Mouse (Mus musculus) cerebellum, adult 9-10 months (tissue): Measurements from ENCODE around the gene Pkhd1.
"Not testable (repeated sequence)": the region's sequence is repeated elsewhere in the genome, so short reads cannot be mapped to it uniquely, and the experiment has no call there.

Source experiments
- DNase-seq: peaks from one replicate; pipeline ENCODE4 v3.0.0; 2022

The Pkhd1 gene

DNA sequence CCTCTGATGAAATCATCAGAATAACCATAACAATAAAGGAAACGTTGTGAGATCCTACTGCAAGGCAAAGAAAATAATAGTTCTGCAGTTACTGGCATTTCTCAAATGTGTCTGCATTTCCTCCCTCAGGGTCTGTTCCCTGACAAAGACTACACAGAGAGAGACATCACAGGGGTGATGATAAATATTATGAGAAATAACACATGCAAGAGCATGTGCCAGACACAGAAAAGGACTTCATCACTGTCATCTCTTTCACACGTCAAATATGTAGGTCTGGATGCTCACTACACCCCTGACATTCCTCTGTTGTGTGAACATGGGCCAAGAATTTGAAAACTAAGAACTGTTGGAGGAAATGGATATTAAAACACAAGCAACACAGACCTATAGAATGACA is 369.7 kb downstream of the Pkhd1 start:
- DNase-seq: no peak

DNA sequence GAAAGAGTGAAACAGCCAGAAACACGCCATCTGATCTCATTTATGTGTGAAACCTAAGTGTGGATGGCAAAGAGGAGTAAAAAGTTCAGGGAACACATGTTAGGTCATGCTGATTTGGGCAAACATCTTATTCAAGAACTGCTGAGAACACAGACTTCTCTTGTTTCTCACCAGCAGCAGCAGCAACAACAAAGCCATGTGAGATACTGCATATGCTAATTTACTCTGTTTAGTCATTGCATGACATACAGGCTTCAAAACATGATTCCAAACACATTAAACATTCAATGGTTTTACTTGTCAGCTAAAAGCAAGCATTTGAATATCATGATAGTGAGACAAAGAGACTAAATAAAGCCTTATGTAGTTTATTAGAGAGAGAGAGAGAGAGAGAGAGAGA is 401.2 kb downstream of the Pkhd1 start:
- DNase-seq: no peak

DNA sequence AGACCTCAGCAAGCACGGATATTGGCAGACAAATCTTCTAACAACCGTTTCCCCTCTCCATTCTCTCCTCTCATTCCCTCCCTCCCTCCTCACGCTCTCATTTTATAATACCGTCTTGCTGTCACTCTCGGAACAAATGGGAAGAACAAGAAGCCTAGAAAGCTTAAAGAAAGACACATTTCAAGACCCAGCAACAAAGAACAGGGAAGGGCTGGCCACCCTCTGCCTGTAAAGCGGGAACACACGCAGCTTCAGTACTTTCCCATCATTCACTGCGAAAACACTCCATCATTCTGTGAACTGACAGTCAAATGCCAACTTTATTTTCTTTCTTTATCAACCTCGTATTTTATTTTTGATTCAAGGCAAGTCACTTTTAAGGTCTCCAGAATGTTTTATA is 427.4 kb downstream of the Pkhd1 start:
- no peak for DNase-seq

DNA sequence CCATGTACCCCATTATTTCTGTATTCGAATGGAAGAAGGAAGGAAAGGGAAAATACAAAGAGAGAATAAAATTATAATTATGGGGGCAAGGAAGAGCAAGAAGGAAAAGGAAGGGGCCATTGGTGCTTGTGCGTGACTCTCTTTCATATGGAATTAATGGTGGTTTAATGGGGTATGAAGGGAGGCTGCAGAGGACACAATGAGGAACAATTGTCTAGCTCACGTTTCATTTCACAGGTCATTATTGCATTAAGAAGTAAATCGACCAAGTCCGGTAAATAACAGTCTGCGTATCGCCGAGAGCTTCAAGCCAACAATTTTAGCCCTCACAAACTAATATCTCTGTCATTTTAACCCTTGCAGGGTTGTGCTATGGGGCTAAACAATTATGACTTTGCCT is 437.7 kb downstream of the Pkhd1 start:
- no peak for DNase-seq

DNA sequence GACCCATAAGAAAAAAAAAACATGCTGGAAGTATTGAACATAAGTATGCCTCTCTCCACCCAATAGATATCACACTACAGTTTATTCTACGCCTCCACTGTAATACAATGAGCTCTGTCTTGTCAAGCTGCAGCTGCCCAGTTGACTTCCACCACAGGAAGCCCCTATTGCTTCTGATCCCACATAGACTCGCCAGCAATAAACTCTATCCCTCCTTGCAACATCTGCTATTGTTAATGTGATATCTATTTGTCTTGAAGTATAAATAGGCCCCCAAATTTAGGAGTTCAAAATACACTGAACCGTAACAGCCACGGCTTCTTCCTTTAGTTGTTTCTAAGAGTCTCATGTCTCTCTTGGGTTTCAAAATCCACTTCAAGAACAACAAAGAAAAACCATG is 446.7 kb downstream of the Pkhd1 start:
- DNase-seq: no peak

DNA sequence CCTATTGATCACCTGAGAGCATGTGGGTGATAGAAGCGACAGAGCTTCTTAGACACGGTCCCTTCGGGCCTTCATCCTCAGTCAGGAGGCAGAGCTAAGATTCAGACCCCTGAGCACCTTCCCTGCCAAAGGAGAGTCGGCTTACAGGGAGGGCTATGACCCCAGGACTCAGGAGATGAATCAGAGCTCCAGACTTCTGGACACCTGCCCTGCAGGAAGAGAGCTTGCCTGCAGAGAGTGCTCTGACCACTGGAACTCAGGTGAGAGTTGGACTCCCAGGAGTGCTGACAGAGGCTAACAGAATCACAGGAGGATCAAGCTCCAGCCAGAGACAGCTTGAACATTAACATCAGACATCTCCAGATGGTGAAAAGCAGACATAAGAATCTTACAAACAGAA is 467.2 kb downstream of the Pkhd1 start:
- DNase-seq: not testable (repeated sequence)

DNA sequence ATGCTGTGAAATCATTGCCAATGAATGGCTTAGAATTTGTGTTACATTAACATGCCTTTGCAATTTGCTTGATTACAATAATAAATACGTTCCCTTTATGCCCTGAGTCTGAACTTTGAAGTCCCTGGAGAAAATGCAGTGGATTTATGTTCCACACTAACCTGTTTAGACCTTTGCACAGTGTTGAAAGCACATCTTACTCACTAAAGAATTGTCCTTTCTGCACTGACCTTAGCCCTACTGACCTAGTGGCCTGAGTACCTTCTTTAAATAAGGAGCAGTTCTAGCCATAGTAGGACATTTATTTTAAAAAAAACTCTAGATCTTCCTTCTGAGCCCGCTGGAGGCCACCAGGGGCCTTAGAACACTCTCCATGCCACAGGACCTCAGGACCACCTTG is 467.8 kb downstream of the Pkhd1 start:
- no peak for DNase-seq

DNA sequence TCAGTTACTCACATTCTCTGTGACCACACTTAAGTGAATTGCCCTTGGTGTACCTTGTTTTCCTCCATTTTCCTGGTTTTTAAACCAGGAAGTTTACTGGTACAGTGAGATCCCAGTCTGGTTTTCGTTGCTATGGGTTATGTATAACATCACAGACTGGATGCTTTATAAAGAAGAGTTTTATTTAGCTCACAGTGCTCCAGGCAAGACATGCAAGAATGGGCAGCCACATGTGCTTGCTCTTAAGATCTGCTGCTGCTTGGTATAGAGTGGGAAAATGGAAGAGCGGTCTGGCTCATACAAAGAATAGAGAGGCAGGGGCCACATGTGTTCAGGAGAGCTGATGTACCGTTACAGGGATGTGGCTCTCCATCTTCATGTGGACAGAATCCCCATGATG is 481.7 kb downstream of the Pkhd1 start:
- no peak for DNase-seq

DNA sequence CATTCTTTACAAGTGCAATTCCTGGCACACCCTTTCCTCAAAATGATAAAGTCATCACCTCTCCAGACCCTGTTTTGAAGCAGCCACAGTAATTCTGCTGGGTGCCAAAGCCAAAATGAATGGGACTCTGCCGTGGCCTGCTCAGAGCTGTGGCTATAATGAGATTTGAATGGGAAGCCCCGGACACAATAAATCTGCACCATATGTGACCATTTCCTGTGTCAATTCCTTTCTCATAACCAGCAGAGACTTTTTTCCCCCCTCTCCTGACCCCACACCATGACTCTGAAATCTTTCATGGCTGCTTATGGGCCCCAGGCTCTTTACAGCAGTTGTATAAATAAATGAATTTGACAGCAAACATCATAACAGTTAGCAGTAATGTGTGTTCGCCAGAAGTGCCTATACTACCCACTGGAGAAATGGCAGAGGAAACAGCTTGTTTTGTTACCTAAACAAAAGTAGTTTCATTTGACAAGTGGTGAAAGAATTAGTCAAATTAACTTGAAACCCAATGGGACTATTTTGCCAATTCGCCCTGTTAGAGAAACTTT is 482.7 kb downstream of the Pkhd1 start:
- DNase-seq: no peak

DNA sequence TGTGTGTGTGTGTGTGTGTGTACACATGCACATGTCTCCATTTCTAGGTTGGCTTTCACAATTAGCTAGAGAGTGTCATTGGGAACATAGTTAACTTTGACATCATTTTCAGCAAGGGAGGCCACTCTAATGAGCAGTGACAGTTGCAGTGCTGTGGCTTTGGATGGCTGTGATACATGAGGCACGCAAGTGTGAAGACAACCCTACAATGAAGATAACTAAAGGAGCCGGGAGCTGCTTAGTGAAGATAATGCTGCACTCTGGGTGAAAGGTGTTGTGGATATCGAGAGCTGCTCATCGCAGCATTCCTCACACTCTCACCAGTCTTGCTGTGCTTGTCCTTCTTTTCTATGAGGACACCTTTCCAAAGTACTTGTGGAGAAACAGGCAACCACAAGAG is 484.2 kb downstream of the Pkhd1 start:
- no peak for DNase-seq

DNA sequence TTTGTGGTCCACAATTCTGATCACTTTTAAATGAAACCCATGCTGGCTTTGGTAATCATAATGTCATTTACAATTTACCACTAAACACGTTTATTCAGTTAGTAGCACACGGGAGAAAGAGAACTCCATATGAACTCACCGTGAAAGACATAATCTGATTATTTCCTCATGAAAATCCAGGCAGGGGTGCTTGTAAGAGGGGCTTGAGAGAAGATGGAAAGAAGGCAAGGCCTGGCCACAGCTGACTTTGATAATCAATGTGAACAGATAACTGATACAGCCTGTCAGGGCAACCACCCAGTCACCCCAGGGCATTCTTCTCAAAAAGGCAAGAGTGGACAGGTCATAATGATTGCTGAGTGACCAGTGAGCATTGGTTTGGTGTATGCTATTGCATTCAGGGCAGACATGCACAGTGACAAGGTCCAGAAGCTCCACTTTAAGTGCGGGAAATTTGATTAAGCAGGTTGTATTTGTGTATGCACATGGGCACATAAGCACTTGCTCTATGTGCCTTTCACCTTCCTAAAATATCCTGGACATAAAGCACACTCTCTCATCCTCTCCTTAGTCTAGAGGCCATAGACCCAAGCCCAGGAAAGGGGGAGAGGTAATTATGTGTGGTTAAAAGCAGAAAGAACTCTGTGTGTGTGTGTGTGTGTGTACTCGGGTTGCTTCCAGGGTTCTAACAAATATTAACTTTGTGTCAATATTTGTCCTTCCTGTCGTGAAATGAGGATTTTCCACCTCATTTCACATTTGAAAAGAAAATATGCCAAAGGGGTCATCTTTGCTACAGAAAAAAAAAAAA is 485.9 kb downstream of the Pkhd1 start:
- no peak for DNase-seq

DNA sequence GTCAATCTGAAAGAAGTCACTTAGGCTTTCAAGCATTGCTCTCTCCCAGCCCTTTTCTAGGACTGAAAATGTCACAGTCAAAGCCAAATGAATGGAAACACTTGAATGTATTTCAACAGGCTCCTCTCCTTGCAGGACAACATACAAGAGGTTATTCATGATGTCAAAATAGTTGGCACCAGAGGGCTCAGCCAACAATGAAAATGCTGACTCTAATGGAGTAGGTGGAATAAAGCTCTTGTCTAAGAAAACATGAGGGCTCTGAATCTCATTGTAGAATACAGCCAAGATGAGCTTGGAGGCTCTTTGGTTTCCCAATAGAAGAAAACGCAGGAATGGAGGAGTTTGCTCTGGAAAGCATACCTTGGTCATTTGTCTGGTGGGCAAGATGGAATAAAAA is 500.5 kb downstream of the Pkhd1 start:
- no peak for DNase-seq

DNA sequence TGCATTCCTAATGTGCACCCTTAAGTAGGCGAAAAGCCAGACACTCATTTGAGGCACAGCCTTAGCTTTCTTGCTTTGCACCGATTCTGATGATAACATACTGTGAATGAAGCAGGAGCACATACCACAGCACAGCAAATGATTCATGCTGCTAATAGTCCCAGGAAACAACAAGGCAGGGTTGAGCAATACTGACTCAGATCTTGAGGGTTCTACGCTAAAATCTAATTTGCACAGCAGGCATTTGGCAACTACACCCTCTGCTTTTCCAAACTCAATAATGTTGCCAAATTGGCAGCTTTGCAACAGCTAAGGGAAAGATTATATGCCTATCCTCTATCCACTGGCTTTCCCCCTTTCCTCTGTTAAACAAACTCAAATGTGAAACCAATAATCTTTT is 548.1 kb downstream of the Pkhd1 start:
- DNase-seq: no peak

DNA sequence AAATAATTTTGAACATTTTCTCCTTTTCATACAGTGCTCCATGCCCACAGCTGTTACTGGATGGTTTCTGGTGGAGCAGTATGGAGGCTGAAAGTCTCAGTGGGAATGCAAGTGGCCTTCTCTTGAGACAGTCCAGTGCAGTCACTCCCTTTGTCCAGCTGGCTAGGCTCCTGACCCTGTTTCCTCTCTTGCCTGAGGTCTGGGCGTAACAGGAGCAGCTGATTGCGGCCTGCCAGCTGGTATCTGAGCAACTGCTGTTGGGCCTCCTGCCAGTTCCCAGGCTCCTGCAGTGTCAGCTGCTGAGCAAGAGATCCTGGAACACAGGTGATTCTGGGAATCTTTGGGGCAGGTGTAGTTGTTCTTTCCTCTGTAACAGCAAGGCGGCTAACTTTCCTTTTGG is 559.6 kb downstream of the Pkhd1 start:
- DNase-seq: no peak

DNA sequence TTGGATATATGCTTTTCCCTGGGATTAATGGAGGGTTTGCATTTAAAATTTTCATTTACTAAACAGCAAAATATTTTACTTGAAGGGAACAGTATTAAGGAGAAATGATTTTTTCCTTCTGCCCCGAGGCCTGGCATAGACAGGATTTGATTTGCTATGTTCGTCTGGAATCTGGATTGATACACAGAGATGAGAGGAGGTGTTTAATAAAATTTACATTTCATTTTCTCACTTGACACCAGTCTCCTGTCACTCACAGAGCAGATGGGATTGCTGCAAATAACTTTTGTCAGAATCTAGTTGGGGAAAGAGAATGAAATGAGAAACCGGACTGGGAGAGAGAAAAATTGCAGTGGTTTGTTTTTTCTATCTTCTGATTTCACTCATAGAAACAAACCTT is 578.5 kb downstream of the Pkhd1 start:
- no peak for DNase-seq

DNA sequence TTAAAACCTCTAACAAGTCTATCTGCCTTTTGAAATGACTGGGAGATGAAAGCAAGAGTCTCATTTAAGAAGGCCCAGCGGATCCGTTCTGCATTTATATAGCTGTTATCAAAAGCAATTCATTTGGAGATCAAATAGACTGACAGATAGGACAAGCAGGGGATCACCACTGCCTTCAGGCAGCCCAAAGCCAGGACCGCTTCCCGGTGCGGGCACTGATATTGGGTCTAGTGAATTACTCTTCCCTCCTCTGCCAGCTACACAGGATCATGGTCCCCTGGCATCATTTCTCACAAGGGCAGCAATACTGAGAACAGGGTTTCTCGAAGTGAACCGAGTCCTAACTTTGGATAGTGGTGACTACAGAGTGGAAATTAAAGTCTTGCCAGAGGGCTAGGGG is 582.6 kb downstream of the Pkhd1 start:
- DNase-seq: no peak

DNA sequence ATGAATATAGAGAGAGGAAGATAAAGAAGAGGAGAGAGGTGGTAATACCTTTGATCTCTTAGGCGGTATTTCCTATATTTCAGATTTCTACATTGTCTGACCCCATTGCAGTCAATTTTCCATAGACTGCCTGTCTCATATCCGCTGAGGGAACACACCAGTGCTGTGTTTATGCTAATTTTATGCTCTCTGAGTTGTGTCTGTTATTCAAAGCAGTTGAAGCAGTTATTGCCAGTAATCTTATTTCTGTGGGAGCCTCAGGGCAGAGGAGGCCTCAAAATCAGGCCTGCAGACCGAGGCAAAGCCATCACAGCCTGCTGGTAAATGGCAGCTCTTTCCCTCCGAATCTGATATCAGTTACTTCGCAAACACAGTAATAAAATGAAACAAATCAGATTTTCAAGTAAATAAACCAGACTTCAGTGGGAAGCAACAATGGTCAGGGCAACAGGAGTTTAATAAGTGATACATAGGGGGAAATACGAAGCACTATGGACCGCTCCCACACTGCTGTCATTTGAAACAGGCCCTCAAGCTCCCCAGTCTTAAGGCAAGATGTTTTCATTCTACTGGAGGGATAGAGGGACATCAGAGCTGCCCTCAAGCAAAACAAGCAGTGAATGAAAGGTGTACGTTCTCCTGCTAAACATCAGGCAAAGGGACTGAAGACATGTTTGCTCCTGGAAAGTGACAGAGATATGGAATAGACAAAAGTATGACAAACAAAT is 599.5 kb downstream of the Pkhd1 start:
- DNase-seq: no peak

DNA sequence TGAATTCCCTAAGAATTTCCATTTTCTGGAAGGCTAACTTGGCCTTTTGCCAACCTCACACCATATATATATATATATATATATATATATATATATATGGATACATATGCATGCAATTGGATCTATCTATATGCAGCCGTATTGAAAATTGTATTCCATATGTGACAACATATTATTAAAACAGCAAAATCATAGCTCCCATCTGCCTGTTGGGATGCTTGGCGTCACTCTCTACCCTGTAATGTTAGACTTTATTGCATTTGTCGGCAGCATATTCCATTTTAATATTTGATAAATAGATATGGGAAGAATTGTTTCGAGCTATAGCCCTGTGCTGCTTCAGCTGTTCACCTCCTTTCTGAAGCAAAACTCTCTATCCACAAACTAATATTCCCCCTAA is 600.2 kb downstream of the Pkhd1 start:
- DNase-seq: no peak
